Mouse (Mus musculus): ENCODE measurements around the gene Tspan10. TPM values are rescaled to one million over a fixed set of nuclear protein-coding genes. Genes with fewer than 3 reads are reported as not detected.

The Tspan10 gene
- polyA plus RNA-seq, 1 experiment from 2014 or later: not detected

DNA sequence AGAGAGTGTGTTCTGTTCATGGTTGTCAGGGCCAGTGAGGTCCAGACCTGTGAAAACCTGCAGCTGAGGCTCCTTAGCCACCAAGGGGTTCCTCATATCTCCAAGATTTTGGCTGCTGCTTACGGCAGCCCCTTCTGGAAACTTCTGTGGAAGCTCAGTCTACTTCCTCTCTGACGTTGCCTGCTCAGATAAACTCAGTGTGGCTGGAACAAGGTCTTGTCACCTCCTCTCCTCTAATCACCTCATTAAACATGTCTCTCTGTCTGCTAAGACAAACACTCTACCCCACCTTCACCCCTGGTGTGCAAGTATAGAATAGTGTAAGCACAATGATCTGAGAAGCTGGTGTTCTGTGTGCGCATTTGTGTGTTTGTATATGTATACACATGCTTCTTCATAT is 3.0 kb downstream of the Tspan10 start:
- Histone ChIP-seq H3K9me3 (ENCODE audit: control insufficient read depth, low read length) (no peaks in the 10 kb centered on the region), H3K27ac (replicated peaks; ENCODE audit: low read depth, low read length) (no peak overlapping the region), H3K36me3 (ENCODE audit: control insufficient read depth, insufficient read depth, low read length) (no peaks in the 10 kb centered on the region), H3K4me1 (ENCODE audit: control insufficient read depth, insufficient read depth, low read length) (no peaks in the 10 kb centered on the region), H3K4me2 (ENCODE audit: low read depth, severe bottlenecking) (no peak overlapping the region), H3K27me3 (ENCODE audit: control insufficient read depth, insufficient read depth, low read length) (no peaks in the 10 kb centered on the region), H3K9ac (ENCODE audit: low read length) (no peak overlapping the region), H3K4me3 (ENCODE audit: low read depth, low read length) (no peak overlapping the region)
- DNase-seq (ENCODE audit: low spot score) (no peak), ATAC-seq (ENCODE audit: insufficient number of reproducible peaks, low FRiP score, low TSS enrichment, low read depth) (no peak)
- 65% methylated on average over 3 of the region's 3 CpGs for WGBS

DNA sequence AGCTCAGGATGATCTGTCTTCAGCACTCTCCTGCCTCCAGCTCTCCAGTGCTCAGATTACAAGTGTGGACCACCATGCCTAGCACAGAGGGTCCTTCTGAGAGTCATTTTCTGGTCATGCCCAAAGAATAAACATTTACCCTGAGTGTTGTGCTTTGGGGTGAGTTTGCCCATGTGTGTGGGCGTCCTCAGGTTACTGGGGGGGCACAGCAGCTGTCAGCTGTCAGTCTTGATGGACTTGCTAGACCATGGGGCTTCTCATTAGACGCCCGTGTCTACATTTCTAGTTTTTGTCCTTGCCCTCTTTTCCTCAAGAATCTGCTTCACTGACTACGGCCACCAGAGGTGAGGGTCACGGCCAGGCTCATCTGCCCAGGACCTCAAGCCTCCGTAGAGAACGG is 4.7 kb downstream of the Tspan10 start:
- ATAC-seq (ENCODE audit: insufficient number of reproducible peaks, low FRiP score, low TSS enrichment, low read depth) (no peak), DNase-seq (ENCODE audit: low spot score) (no peak)
- Histone ChIP-seq H3K4me2 (ENCODE audit: low read depth, severe bottlenecking) (no peak overlapping the region), H3K9ac (ENCODE audit: low read length) (no peak overlapping the region), H3K27ac (replicated peaks; ENCODE audit: low read depth, low read length) (no peak overlapping the region), H3K27me3 (ENCODE audit: control insufficient read depth, insufficient read depth, low read length) (no peaks in the 10 kb centered on the region), H3K4me1 (ENCODE audit: control insufficient read depth, insufficient read depth, low read length) (no peaks in the 10 kb centered on the region), H3K9me3 (ENCODE audit: control insufficient read depth, low read length) (no peaks in the 10 kb centered on the region), H3K36me3 (ENCODE audit: control insufficient read depth, insufficient read depth, low read length) (no peaks in the 10 kb centered on the region), H3K4me3 (ENCODE audit: low read depth, low read length) (no peak overlapping the region)
- WGBS: 81% methylated on average over 7 of the region's 7 CpGs

DNA sequence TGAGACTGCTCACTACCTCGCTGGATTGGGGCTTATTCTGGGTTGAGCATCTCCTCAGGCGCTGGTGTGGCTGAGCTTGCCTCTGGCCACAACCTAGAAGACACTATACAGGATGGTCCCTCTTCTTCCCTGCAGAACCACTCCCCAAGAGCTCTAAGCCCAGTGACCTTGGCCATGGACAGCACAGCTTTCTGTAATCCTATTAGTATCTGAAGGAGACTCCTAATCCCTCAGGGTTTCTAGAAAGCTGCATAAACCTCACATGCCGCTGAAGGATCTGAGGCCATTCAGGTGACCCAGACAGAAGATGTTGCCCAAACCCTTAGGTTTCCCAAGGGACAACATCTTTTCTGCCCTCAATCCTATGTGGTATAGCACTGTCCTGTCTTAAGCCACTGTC is 9.8 kb downstream of the Tspan10 start:
- ATAC-seq (ENCODE audit: insufficient number of reproducible peaks, low FRiP score, low TSS enrichment, low read depth): no peak
- DNase-seq (ENCODE audit: low spot score): no peak
- no peak overlapping the region for H3K9ac ChIP-seq (ENCODE audit: low read length)
- H3K4me2 ChIP-seq (ENCODE audit: low read depth, severe bottlenecking): no peak overlapping the region
- H3K4me3 ChIP-seq (ENCODE audit: low read depth, low read length): no peak overlapping the region
- no peaks in the 10 kb centered on the region for H3K27me3 ChIP-seq (ENCODE audit: control insufficient read depth, insufficient read depth, low read length)
- 71% methylated on average over 3 of the region's 3 CpGs for WGBS
- no peaks in the 10 kb centered on the region for H3K4me1 ChIP-seq (ENCODE audit: control insufficient read depth, insufficient read depth, low read length)
- no peak overlapping the region for H3K27ac ChIP-seq (replicated peaks; ENCODE audit: low read depth, low read length)
- no peaks in the 10 kb centered on the region for H3K9me3 ChIP-seq (ENCODE audit: control insufficient read depth, low read length)
- H3K36me3 ChIP-seq (ENCODE audit: control insufficient read depth, insufficient read depth, low read length): no peaks in the 10 kb centered on the region

DNA sequence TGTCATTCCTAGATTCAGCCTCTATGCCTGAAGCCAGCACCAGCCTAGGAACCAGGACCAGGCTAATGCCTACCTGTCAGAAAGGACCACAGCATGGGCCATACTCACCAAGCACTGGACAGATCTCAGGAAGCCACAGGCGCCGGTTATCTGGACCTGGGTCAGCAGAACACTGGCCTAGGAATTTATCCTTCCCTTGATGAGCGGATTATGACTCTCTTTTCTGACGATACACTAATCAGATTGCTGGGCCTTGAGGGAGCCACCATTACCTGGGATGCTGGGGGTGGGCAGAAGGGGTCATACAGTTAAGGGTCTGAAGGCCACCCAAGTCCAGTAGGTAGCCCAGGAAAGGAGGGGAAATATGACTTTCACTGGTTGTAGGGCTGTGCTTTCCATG is 10.9 kb downstream of the Tspan10 start, which contains the start of gene Pde6g:
TSS of gene Pde6g (minus strand) at position 195 of the 400 bp plus-strand sequence.
- Histone ChIP-seq H3K27ac (replicated peaks; ENCODE audit: low read depth, low read length) (no peak within 1 kb of the TSS), H3K36me3 (ENCODE audit: control insufficient read depth, insufficient read depth, low read length) (no peaks in the 10 kb centered on the region), H3K9me3 (ENCODE audit: control insufficient read depth, low read length) (no peaks in the 10 kb centered on the region), H3K9ac (ENCODE audit: low read length) (no peak within 1 kb of the TSS), H3K4me1 (ENCODE audit: control insufficient read depth, insufficient read depth, low read length) (no peaks in the 10 kb centered on the region), H3K27me3 (ENCODE audit: control insufficient read depth, insufficient read depth, low read length) (no peaks in the 10 kb centered on the region), H3K4me3 (ENCODE audit: low read depth, low read length) (no peak within 1 kb of the TSS), H3K4me2 (ENCODE audit: low read depth, severe bottlenecking) (no peak within 1 kb of the TSS)
- 81% methylated on average over 4 of the region's 4 CpGs for WGBS
- DNase-seq (ENCODE audit: low spot score): no peak
- ATAC-seq (ENCODE audit: insufficient number of reproducible peaks, low FRiP score, low TSS enrichment, low read depth): no peak

DNA sequence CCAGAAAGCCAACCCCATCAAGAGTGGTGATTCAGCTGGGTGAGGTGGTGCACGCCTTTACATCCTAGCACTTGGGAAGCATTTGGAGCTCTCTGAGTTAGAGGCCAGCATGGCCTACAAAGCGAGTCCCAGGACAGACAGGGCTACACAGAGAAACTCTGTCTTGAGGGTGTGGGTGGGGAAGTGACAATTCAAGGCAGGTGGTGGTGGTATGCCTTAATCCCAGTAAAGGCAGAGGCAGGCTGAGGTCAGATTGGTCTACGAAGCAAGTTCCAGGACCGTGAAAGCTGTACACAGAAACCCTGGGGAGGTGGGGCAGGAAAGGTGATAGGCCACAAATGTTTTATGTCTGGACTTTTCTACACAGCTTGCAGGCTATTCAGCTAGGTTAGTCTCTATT is 12.5 kb downstream of the Tspan10 start:
- no peak for ATAC-seq (ENCODE audit: insufficient number of reproducible peaks, low FRiP score, low TSS enrichment, low read depth)
- Histone ChIP-seq H3K9me3 (ENCODE audit: control insufficient read depth, low read length) (no peaks in the 10 kb centered on the region), H3K36me3 (ENCODE audit: control insufficient read depth, insufficient read depth, low read length) (peaks cover 4% of the 10 kb centered on the region; the same call in 1 of the 2 replicates), H3K27me3 (ENCODE audit: control insufficient read depth, insufficient read depth, low read length) (no peaks in the 10 kb centered on the region), H3K4me1 (ENCODE audit: control insufficient read depth, insufficient read depth, low read length) (no peaks in the 10 kb centered on the region), H3K9ac (ENCODE audit: low read length) (no peak overlapping the region), H3K4me3 (ENCODE audit: low read depth, low read length) (no peak overlapping the region), H3K4me2 (ENCODE audit: low read depth, severe bottlenecking) (no peak overlapping the region), H3K27ac (replicated peaks; ENCODE audit: low read depth, low read length) (no peak overlapping the region)
- no peak for DNase-seq (ENCODE audit: low spot score)
- 86% methylated on average over 4 of the region's 4 CpGs for WGBS

DNA sequence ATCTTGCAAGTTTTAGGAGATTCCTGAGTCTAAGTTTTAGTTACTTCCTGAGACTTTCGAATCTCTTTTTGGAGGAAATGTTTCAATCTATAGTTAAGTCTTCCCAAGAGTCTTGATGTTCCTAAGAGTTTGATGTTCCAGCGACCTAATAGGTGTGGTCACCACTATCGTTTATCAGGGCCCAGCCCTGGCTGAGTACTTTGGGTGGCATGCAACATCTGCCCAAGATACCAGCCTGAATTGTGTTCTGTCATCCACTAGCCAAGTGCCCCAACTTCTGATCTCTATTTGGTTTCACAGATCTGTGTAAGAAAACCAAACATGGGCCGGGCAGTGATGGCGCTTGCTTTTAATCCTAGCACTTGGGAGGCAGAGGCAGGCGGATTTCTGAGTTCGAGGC is 13.0 kb downstream of the Tspan10 start:
- H3K4me3 ChIP-seq (ENCODE audit: low read depth, low read length): no peak overlapping the region
- H3K9ac ChIP-seq (ENCODE audit: low read length): no peak overlapping the region
- no peak overlapping the region for H3K4me2 ChIP-seq (ENCODE audit: low read depth, severe bottlenecking)
- H3K27ac ChIP-seq (replicated peaks; ENCODE audit: low read depth, low read length): no peak overlapping the region
- H3K36me3 ChIP-seq (ENCODE audit: control insufficient read depth, insufficient read depth, low read length): peaks cover 6% of the 10 kb centered on the region; the same call in 1 of the 2 replicates
- no peak for ATAC-seq (ENCODE audit: insufficient number of reproducible peaks, low FRiP score, low TSS enrichment, low read depth)
- no peaks in the 10 kb centered on the region for H3K9me3 ChIP-seq (ENCODE audit: control insufficient read depth, low read length)
- no peaks in the 10 kb centered on the region for H3K27me3 ChIP-seq (ENCODE audit: control insufficient read depth, insufficient read depth, low read length)
- WGBS: 95% methylated on average over 7 of the region's 7 CpGs
- no peaks in the 10 kb centered on the region for H3K4me1 ChIP-seq (ENCODE audit: control insufficient read depth, insufficient read depth, low read length)
- no peak for DNase-seq (ENCODE audit: low spot score)

DNA sequence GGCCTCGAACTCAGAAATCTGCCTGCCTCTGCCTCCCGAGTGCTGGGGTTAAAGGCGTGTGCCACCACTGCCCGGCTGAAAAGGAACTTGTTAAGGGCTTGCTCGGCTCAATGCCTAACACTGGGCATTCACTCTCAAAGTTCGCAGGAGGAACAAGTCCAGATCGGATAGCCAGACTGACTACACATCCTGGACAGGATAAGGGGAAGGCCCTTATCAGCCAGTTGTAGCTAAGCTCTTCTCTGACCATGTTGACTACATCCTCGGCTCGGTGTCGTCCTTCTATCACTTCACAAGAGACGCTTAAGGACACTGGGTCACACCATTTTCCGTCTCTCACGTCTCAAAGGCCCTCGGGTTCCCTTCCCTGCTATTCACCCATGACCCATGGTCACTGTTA is 14.9 kb downstream of the Tspan10 start:
- Histone ChIP-seq H3K36me3 (ENCODE audit: control insufficient read depth, insufficient read depth, low read length) (peaks cover 14% of the 10 kb centered on the region; the same call in 1 of the 2 replicates), H3K4me2 (ENCODE audit: low read depth, severe bottlenecking) (peak overlapping the region; percentile 86), H3K4me3 (ENCODE audit: low read depth, low read length) (peak overlapping the region; percentile 93), H3K9me3 (ENCODE audit: control insufficient read depth, low read length) (no peaks in the 10 kb centered on the region), H3K27ac (replicated peaks; ENCODE audit: low read depth, low read length) (peak overlapping the region; percentile 49; the same call in 1 of the 2 replicates), H3K9ac (ENCODE audit: low read length) (peak overlapping the region; percentile 93), H3K4me1 (ENCODE audit: control insufficient read depth, insufficient read depth, low read length) (no peaks in the 10 kb centered on the region), H3K27me3 (ENCODE audit: control insufficient read depth, insufficient read depth, low read length) (no peaks in the 10 kb centered on the region)
- DNase-seq (ENCODE audit: low spot score) (no peak), ATAC-seq (ENCODE audit: insufficient number of reproducible peaks, low FRiP score, low TSS enrichment, low read depth) (no peak)
- 38% methylated on average over 14 of the region's 14 CpGs for WGBS

DNA sequence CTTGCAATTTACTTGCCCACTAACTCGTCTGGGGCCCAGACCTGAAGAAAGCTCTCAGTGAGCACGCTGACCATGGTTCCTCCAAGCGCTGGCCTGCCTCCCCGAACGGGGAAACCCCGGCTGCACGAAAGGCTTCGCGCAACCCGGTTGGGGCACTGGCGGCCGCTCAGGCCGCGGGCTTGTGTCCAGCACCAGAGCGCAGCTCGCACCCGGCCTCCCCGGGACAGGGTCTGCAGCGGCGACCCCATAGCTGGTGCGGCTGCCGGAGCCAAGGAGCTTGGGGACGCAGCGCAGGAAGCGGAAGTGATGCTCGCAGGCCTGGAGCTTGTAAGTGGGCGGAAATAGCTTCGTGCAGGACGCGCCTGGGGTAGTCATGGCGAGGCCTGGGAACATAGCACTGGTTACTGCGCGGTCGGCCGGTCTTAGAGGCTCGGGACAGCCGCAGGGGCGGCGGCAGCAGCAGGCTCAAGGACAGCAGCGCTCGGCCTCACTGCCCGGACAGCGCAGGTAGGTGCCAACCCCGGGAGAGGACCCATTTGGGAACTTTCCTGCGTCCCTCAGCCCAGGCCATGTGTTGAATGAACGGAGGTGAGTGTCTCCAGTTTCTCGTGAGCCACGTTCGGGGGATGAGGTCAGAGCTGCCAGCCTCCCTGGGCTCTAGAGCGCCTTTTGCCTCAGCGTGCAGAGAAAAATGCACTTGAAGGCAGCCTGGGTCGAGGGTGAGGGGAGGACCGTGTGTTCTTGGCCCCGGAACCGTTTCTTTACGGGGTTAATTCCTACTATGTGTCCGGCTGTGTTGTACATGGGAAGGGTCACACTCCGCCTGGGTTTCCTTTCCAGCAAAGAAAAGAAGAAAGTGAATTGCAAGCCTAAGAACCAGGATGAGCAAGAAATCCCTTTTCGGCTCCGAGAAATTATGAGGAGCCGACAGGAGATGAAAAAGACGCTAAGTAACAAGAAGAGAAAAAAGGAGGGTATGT is 15.6 kb downstream of the Tspan10 start, which contains the start of the genes Oxld1 and Ccdc137:
TSS of gene Oxld1 (minus strand) at position 297 of the 980 bp plus-strand sequence.
TSS of gene Ccdc137 (plus strand) at position 344 of the 980 bp plus-strand sequence.
- peaks cover 14% of the 10 kb centered on the region; the same call in 1 of the 2 replicates for H3K36me3 ChIP-seq (ENCODE audit: control insufficient read depth, insufficient read depth, low read length)
- ATAC-seq (ENCODE audit: insufficient number of reproducible peaks, low FRiP score, low TSS enrichment, low read depth) (peak; percentile 81), DNase-seq (ENCODE audit: low spot score) (peak; percentile 87)
- 4% methylated on average over 62 of the region's 62 CpGs for WGBS
- H3K4me3 ChIP-seq (ENCODE audit: low read depth, low read length): peak within 1 kb of the TSS; percentile 93
- H3K27me3 ChIP-seq (ENCODE audit: control insufficient read depth, insufficient read depth, low read length): no peaks in the 10 kb centered on the region
- peak within 1 kb of the TSS; percentile 86 for H3K4me2 ChIP-seq (ENCODE audit: low read depth, severe bottlenecking)
- H3K4me1 ChIP-seq (ENCODE audit: control insufficient read depth, insufficient read depth, low read length): no peaks in the 10 kb centered on the region
- peak within 1 kb of the TSS; percentile 49; the same call in 1 of the 2 replicates for H3K27ac ChIP-seq (replicated peaks; ENCODE audit: low read depth, low read length)
- H3K9me3 ChIP-seq (ENCODE audit: control insufficient read depth, low read length): no peaks in the 10 kb centered on the region
- H3K9ac ChIP-seq (ENCODE audit: low read length): peak within 1 kb of the TSS; percentile 93

All from limb, embryonic 11.5 days (tissue).